In the genomic region with DNA sequence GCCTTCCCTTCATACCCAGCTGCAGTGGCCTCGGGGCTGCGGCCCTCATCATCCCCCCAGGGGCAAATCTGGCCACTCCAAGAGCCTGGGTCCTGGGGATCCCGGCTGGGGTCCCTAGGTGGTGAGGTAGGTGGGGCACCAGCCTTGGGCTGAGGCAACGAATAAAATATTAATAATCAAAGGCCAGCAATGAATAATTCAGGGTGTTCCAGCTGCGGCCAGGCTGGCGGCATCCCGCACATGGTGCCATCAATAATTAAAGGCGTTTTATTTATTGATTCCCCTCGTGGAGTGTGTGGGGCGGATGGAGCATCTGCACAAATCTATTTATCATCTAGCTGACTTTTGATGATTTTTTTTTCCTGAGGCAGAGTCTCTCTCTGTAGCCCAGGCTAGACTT, we compare ENCODE assay signal across 10 mouse cellular contexts. TPM values are rescaled to one million over a fixed set of nuclear protein-coding genes. Genes with fewer than 3 reads are reported as not detected.
DNase-seq lines count a peak whose midpoint lies in the region; ATAC-seq lines count a peak whose summit lies in the region.
"Had no signal": no experiment of that assay in that cellular context is flagged by ENCODE, and none has a peak within 500 bp of the region (broad histone marks: within the 10 kb centered on the region; RNA-seq: fewer than 3 reads in every experiment).

No protein-coding gene starts in this region.

- H3K27me3 ChIP-seq in heart, embryonic 10.5 days (ENCODE audit: insufficient read depth, poor library complexity, severe bottlenecking) = peaks cover 82% of the 10 kb centered on the region
- H3K27me3 ChIP-seq in lung, embryonic 15.5 days = no peaks in the 10 kb centered on the region
- H3K27me3 ChIP-seq in limb, embryonic 11.5 days (ENCODE audit: control insufficient read depth, insufficient read depth, low read length) = peaks cover 15% of the 10 kb centered on the region; the same call in 1 of the 2 replicates
- H3K27me3 ChIP-seq in stomach, embryonic 14.5 days (ENCODE audit: control insufficient read depth, insufficient read depth, low read length) = no peaks in the 10 kb centered on the region

- H3K36me3 ChIP-seq in heart, embryonic 10.5 days = peaks cover 48% of the 10 kb centered on the region
- H3K36me3 ChIP-seq in lung, embryonic 15.5 days = peaks cover 53% of the 10 kb centered on the region
- H3K36me3 ChIP-seq in limb, embryonic 11.5 days (ENCODE audit: control insufficient read depth, insufficient read depth, low read length) = peaks cover 11% of the 10 kb centered on the region; the same call in 1 of the 2 replicates
- H3K36me3 ChIP-seq in stomach, embryonic 14.5 days (ENCODE audit: control insufficient read depth, insufficient read depth, low read length) = peaks cover 41% of the 10 kb centered on the region

- 58% methylated on average over 10 of the region's 10 CpGs for WGBS in heart, embryonic 10.5 days
- WGBS in lung, embryonic 15.5 days = 69% methylated on average over 10 of the region's 10 CpGs
- WGBS in limb, embryonic 11.5 days = 55% methylated on average over 10 of the region's 10 CpGs
- WGBS in stomach, embryonic 14.5 days = 59% methylated on average over 10 of the region's 10 CpGs

- H3K4me3 ChIP-seq in heart, embryonic 10.5 days = no peak overlapping the region
- no peak overlapping the region for H3K4me3 ChIP-seq in lung, embryonic 15.5 days
- H3K4me3 ChIP-seq in limb, embryonic 11.5 days (ENCODE audit: low read depth, low read length) = no peak overlapping the region
- no peak overlapping the region for H3K4me3 ChIP-seq in stomach, embryonic 14.5 days (ENCODE audit: low read depth, low read length)

- no peaks in the 10 kb centered on the region for H3K9me3 ChIP-seq in heart, embryonic 10.5 days
- H3K9me3 ChIP-seq in lung, embryonic 15.5 days = no peaks in the 10 kb centered on the region
- H3K9me3 ChIP-seq in limb, embryonic 11.5 days (ENCODE audit: control insufficient read depth, low read length) = no peaks in the 10 kb centered on the region
- no peaks in the 10 kb centered on the region for H3K9me3 ChIP-seq in stomach, embryonic 14.5 days (ENCODE audit: control insufficient read depth, low read depth, low read length)

- ATAC-seq in lung, embryonic 15.5 days (ENCODE audit: borderline replicate concordance, extremely low read depth, low FRiP score, low TSS enrichment) = no peak
- ATAC-seq in limb, embryonic 11.5 days (ENCODE audit: insufficient number of reproducible peaks, low FRiP score, low TSS enrichment, low read depth) = no peak
- no peak for ATAC-seq in stomach, embryonic 14.5 days (ENCODE audit: insufficient number of reproducible peaks, insufficient read depth, low FRiP score, low read depth)

- H3K4me1 ChIP-seq in heart, embryonic 10.5 days = peaks cover 79% of the 10 kb centered on the region
- peaks cover 54% of the 10 kb centered on the region for H3K4me1 ChIP-seq in lung, embryonic 15.5 days
- peaks cover 56% of the 10 kb centered on the region for H3K4me1 ChIP-seq in limb, embryonic 11.5 days (ENCODE audit: control insufficient read depth, insufficient read depth, low read length)
- peaks cover 37% of the 10 kb centered on the region for H3K4me1 ChIP-seq in stomach, embryonic 14.5 days (ENCODE audit: control insufficient read depth, insufficient read depth, low read length)

- no peak overlapping the region for H3K4me2 ChIP-seq in lung, embryonic 15.5 days
- no peak overlapping the region for H3K4me2 ChIP-seq in limb, embryonic 11.5 days (ENCODE audit: low read depth, severe bottlenecking)
- no peak overlapping the region for H3K4me2 ChIP-seq in stomach, embryonic 14.5 days (replicated peaks; ENCODE audit: low read depth, low read length)

- H3K27ac ChIP-seq in heart, embryonic 10.5 days = peak overlapping the region; percentile 91
- H3K27ac ChIP-seq in lung, embryonic 15.5 days = peak overlapping the region; percentile 87
- no peak overlapping the region; the same call in 1 of the 2 replicates for H3K27ac ChIP-seq in limb, embryonic 11.5 days (replicated peaks; ENCODE audit: low read depth, low read length)
- H3K27ac ChIP-seq in stomach, embryonic 14.5 days (ENCODE audit: low read length) = peak overlapping the region; percentile 85; the same call in 1 of the 2 replicates

- no peak for DNase-seq in heart, embryonic 10.5 days (ENCODE audit: low spot score)
- DNase-seq in heart, adult 8-10 months (ENCODE audit: low spot score) = no peak
- DNase-seq in lung, postnatal 36 days = no peak
- no peak for DNase-seq in limb, embryonic 11.5 days (ENCODE audit: low spot score)
- no peak for DNase-seq in right cerebral cortex, adult 2 months (ENCODE audit: low spot score in 2 of 2)
- DNase-seq in B cell, adult 2 months = no peak
- DNase-seq: thymus, adult 18-20 months had no signal

- no peak overlapping the region for H3K9ac ChIP-seq in lung, embryonic 15.5 days
- H3K9ac ChIP-seq in limb, embryonic 11.5 days (ENCODE audit: low read length) = peak overlapping the region; percentile 17
- 0 out of 2 replicates have a peak overlapping the region, but pooled peaks have one; percentile 0 for H3K9ac ChIP-seq in stomach, embryonic 14.5 days (replicated peaks; ENCODE audit: low read depth, low read length)

RNA-seq across cellular contexts. Expression of a gene that starts 10.7 kb away (rescaled TPM):
- 3.4 and 4.0 TPM in 2 replicates for polyA plus RNA-seq in heart, embryonic 10.5 days (2016; fragmentation: Nextera tagmentation; extraction: Ambion mirVana)
- 1 to 10 TPM; 1.4 to 2.4 (median 1.9) TPM for total RNA-seq in heart, adult 8-10 months (2022)
- polyA plus RNA-seq in lung, embryonic 15.5 days (2015; fragmentation: Nextera tagmentation; extraction: Ambion mirVana) = 4.4 TPM in 2 replicates
- 3.4 and 3.5 TPM in 2 replicates for polyA plus RNA-seq in limb, embryonic 11.5 days (2014; fragmentation: Nextera tagmentation; extraction: Ambion mirVana)
- 17.7 and 21.5 TPM in 2 replicates for polyA plus RNA-seq in stomach, embryonic 14.5 days (2014; fragmentation: Nextera tagmentation; extraction: Ambion mirVana)

RNA-seq across cellular contexts. Expression of a gene that starts 14.7 kb away (rescaled TPM):
- polyA plus RNA-seq in heart, embryonic 10.5 days (2016; fragmentation: Nextera tagmentation; extraction: Ambion mirVana) = 1.1 and 1.7 TPM in 2 replicates
- total RNA-seq in heart, adult 8-10 months (2022) = under 1 TPM in 2 of 4 experiments, not detected in 2; 0.50 to 0.72 TPM
- 0.45 and 2.3 TPM in 2 replicates for polyA plus RNA-seq in lung, embryonic 15.5 days (2015; fragmentation: Nextera tagmentation; extraction: Ambion mirVana)
- polyA plus RNA-seq in limb, embryonic 11.5 days (2014; fragmentation: Nextera tagmentation; extraction: Ambion mirVana) = 0.40 and 1.0 TPM in 2 replicates
- polyA plus RNA-seq in stomach, embryonic 14.5 days (2014; fragmentation: Nextera tagmentation; extraction: Ambion mirVana) = 1.0 and 1.1 TPM in 2 replicates
- total RNA-seq: hematopoietic stem cell, adult 5-6 weeks had no signal

RNA-seq across cellular contexts. Expression of a gene that starts 19.2 kb away (rescaled TPM):
- 2.2 and 3.1 TPM in 2 replicates for polyA plus RNA-seq in heart, embryonic 10.5 days (2016; fragmentation: Nextera tagmentation; extraction: Ambion mirVana)
- 1 to 10 TPM in 2 of 4 experiments, under 1 TPM in 2; 0.73 to 1.3 (median 1.0) TPM for total RNA-seq in heart, adult 8-10 months (2022)
- 1.6 and 2.7 TPM in 2 replicates for polyA plus RNA-seq in lung, embryonic 15.5 days (2015; fragmentation: Nextera tagmentation; extraction: Ambion mirVana)
- polyA plus RNA-seq in limb, embryonic 11.5 days (2014; fragmentation: Nextera tagmentation; extraction: Ambion mirVana) = 2.1 and 2.8 TPM in 2 replicates
- polyA plus RNA-seq in stomach, embryonic 14.5 days (2014; fragmentation: Nextera tagmentation; extraction: Ambion mirVana) = 3.1 and 4.1 TPM in 2 replicates

RNA-seq across cellular contexts. Expression of a gene that starts 19.3 kb away (rescaled TPM):
- 100 and 105 TPM in 2 replicates for polyA plus RNA-seq in heart, embryonic 10.5 days (2016; fragmentation: Nextera tagmentation; extraction: Ambion mirVana)
- 10 to 100 TPM; 49.1 to 55.0 (median 53.8) TPM for total RNA-seq in heart, adult 8-10 months (2022)
- 75.9 and 79.8 TPM in 2 replicates for polyA plus RNA-seq in lung, embryonic 15.5 days (2015; fragmentation: Nextera tagmentation; extraction: Ambion mirVana)
- 53.7 and 55.7 TPM in 2 replicates for polyA plus RNA-seq in limb, embryonic 11.5 days (2014; fragmentation: Nextera tagmentation; extraction: Ambion mirVana)
- 44.8 and 48.5 TPM in 2 replicates for polyA plus RNA-seq in stomach, embryonic 14.5 days (2014; fragmentation: Nextera tagmentation; extraction: Ambion mirVana)

RNA-seq across cellular contexts. Expression of a gene that starts 25.2 kb away (rescaled TPM):
- polyA plus RNA-seq in heart, embryonic 10.5 days (2016; fragmentation: Nextera tagmentation; extraction: Ambion mirVana) = 105 and 117 TPM in 2 replicates
- total RNA-seq in heart, adult 8-10 months (2022) = 10 to 100 TPM; 25.9 to 39.0 (median 32.2) TPM
- 110 and 115 TPM in 2 replicates for polyA plus RNA-seq in lung, embryonic 15.5 days (2015; fragmentation: Nextera tagmentation; extraction: Ambion mirVana)
- polyA plus RNA-seq in limb, embryonic 11.5 days (2014; fragmentation: Nextera tagmentation; extraction: Ambion mirVana) = 107 and 119 TPM in 2 replicates
- 81.3 and 88.7 TPM in 2 replicates for polyA plus RNA-seq in stomach, embryonic 14.5 days (2014; fragmentation: Nextera tagmentation; extraction: Ambion mirVana)
